Mouse (Mus musculus) midbrain, embryonic 10.5 days (tissue): ENCODE measurements around the gene Mob4. TPM values are rescaled to one million over a fixed set of nuclear protein-coding genes. Genes with fewer than 3 reads are reported as not detected.

ENCODE experiments used
- DNase-seq: peaks from one replicate; pipeline ENCODE4 v3.0.0-alpha.2; 2017; ENCODE audit warnings: low spot score
- H3K27ac ChIP-seq: fragments of 300-500 bp; sonication (generic); replicated peaks from 2 replicates; pipeline ENCODE4 v1.5.1; 2016; ENCODE audit warnings: mild to moderate bottlenecking
- H3K27me3 ChIP-seq: fragments of 300-500 bp; sonication (generic); 2 replicates; pipeline ENCODE4 v1.6.1; 2016; ENCODE audit warnings: low read depth, mild to moderate bottlenecking; ENCODE audit not compliant: poor library complexity, severe bottlenecking
- H3K36me3 ChIP-seq: fragments of 300-500 bp; sonication (generic); 2 replicates; pipeline ENCODE4 v1.6.1; 2016; ENCODE audit warnings: mild to moderate bottlenecking, moderate library complexity
- H3K4me1 ChIP-seq: fragments of 300-500 bp; sonication (generic); 2 replicates; pipeline ENCODE4 v1.6.1; 2016
- H3K4me3 ChIP-seq: fragments of 300-500 bp; sonication (generic); 2 replicates; pipeline ENCODE4 v1.5.1; 2016; ENCODE audit warnings: mild to moderate bottlenecking, moderate library complexity
- H3K9me3 ChIP-seq: fragments of 300-500 bp; sonication (generic); replicated peaks from 2 replicates; pipeline ENCODE4 v1.6.1; 2016; ENCODE audit warnings: mild to moderate bottlenecking
- WGBS: fragments of 180-500 bp; shearing (Covaris S2); methylation state at CpG from one replicate; pipeline ENCODE4 v1.1.7; 2016; 5-methylcytosine and 5-hydroxymethylcytosine counted together
- polyA plus RNA-seq: library from polyadenylated mRNA; unstranded; fragments of >200 nt; fragmentation: Nextera tagmentation; extraction: Ambion mirVana; gene quantifications from 2 replicates; pipeline ENCODE4 v1.2.1, GENCODE M21; 2016

The Mob4 gene
- polyA plus RNA-seq, 1 experiment from 2014 or later = 129 TPM

DNA sequence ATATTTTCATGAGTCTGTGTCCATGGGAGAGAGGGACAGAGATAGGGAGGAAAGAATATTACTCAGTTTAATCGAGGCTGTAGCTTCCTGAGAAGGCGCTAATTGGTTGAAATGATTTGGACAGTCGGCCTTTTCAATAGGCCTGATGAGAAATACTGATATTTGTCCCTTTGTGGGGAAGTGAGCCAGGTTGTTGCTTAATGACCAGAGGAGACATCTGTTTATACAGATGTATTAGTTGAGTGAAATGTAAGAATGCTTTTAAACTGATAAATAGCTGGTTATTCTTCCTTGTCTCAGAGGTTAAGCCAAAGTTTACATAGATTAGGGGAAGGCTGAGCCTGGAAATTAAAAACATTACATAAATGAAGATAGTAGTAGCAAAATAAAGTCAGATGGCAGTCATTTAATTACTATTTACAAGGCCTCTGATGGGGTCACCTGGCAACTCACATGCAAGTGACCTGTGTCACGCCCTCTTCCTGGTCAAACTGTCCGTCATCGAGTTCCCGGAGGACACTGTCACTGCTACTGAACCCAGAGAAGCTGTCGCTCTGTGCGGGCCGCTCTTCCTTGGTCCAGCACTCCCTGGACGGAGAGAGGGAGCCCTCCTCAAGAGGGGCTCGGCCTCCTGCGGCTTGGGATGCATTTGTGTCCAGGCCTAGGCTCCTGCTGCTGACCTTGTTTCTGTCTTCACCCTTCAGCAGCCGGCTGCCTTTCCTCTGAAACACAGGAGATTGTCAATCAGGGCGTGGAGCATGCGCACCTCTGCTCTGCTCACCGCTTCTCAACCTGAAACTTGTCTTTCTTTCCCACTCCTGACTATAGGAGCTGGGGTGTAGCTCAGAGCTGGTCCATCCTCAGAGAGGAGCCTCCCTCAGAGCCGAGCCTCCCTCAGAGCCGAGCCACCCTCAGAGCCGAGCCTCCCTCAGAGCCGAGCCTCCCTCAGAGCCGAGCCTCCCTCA is 40.6 kb downstream of the Mob4 start:
- peak overlapping the region; percentile 37 for H3K4me3 ChIP-seq
- WGBS = 69% methylated on average over 22 of the region's 22 CpGs
- H3K27ac ChIP-seq = peak overlapping the region; percentile 69
- no peaks in the 10 kb centered on the region for H3K27me3 ChIP-seq
- DNase-seq = no peak
- 0 out of 2 replicates have a peak, but pooled peaks cover 2% of the 10 kb centered on the region for H3K36me3 ChIP-seq
- peaks cover 6% of the 10 kb centered on the region; the same call in 1 of the 2 replicates for H3K4me1 ChIP-seq
- H3K9me3 ChIP-seq = peaks cover 9% of the 10 kb centered on the region

DNA sequence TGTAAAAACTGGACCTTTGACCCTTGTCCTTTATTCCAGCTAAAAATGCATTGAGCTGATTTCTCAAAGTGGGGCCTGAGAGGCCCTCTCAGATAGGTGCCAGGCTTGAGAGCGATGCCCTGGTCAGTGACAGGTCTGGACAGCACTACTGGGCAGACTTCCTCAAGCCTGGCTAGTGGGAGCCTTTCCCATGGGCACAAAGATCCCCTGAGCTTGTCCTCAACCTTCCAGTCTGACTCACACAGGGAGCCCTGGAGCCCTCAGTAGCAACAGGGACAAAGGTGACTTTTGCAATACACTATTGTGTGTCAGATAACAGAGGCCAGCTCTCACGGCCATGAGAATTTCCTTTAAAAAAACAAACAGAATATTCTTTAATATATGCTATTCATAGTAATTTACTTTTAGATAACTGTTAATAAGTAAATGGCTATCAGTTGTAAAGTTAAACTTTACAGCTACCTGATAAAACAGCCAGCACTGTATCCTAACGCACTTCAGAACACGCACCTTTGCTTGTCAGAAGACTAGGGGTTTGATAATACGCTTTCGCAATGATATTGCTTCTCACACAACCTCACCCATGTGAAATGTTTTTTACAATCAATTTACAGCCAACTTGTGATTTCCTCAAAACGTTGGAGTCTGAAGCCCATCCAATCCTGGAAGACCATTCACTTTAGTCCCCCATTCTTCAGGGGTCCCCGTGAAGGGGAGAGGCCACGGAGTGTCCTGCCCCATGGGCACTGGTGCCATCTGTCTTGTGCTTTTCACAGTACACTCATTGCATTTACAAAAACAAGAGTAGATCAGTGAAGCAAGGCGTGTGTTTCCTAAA is 42.9 kb downstream of the Mob4 start:
- Histone ChIP-seq H3K4me3 (no peak overlapping the region), H3K4me1 (peaks cover 6% of the 10 kb centered on the region; the same call in 1 of the 2 replicates), H3K9me3 (peaks cover 5% of the 10 kb centered on the region), H3K27me3 (no peaks in the 10 kb centered on the region), H3K27ac (no peak overlapping the region), H3K36me3 (0 out of 2 replicates have a peak, but pooled peaks cover 2% of the 10 kb centered on the region)
- WGBS = 88% methylated on average over 10 of the region's 10 CpGs
- no peak for DNase-seq

DNA sequence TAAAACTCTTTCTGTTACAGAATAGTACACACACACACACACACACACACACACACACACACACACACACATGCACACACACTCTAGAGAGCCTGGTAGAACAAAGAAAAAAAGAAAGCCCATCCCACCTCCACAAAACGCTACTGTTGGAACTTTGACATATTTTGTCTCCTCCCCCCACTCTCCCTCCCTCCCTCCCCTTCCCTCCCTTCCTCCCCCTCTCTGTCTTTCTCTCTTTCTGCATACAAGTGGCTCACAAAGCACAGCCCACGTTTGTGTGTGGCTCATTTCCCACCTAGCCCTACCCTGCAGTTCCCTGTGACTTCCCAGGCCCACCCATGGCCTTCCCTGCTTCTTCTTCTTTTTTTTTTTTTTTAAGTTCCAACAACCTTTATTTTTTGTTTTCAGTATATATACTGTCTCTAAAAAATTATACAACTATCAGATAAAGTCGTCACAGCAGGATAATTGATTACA is 43.6 kb downstream of the Mob4 start:
- H3K36me3 ChIP-seq = no peaks in the 10 kb centered on the region
- H3K4me3 ChIP-seq = no peak overlapping the region
- no peaks in the 10 kb centered on the region; the same call in 1 of the 2 replicates for H3K9me3 ChIP-seq
- 47% methylated on average over 3 of the region's 3 CpGs for WGBS
- H3K4me1 ChIP-seq = peaks cover 6% of the 10 kb centered on the region; the same call in 1 of the 2 replicates
- no peaks in the 10 kb centered on the region for H3K27me3 ChIP-seq
- H3K27ac ChIP-seq = no peak overlapping the region
- no peak for DNase-seq

DNA sequence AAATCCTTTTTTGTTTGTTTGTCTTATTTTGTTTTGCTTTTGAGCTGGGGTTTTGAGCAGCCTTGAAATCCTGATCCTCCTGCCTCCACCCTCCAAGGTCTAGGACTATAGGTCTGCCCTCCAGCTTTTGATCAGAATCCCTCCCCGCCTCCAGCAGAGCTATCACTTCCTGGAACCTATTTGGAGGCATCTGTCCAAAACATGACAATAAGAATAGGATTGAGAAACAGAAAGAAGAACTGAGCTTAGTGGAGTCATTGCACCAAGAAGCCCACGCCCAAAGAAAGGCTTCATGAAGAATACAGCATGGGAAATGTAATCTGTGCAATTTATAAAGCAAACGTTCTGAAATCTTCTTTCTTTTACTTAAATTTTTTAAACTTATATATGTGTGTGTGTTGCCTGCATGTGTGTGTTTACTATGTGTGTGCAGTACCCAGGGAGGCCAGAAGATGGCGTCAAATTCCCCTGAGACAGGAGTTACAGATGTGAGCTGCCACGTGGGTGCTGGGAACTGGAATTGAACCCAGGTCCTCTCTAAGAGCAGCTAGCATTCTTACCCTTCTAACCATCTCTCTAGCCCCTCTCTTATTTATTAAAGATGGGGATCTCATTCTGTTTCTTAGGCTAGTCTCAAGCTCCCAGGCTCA is 49.0 kb downstream of the Mob4 start:
- no peak for DNase-seq
- Histone ChIP-seq H3K27me3 (no peaks in the 10 kb centered on the region), H3K4me1 (no peaks in the 10 kb centered on the region), H3K27ac (no peak overlapping the region), H3K36me3 (peaks cover 10% of the 10 kb centered on the region; the same call in 1 of the 2 replicates), H3K9me3 (peaks cover 8% of the 10 kb centered on the region; the same call in 1 of the 2 replicates), H3K4me3 (no peak overlapping the region)
- WGBS = 79% methylated on average over 5 of the region's 5 CpGs

DNA sequence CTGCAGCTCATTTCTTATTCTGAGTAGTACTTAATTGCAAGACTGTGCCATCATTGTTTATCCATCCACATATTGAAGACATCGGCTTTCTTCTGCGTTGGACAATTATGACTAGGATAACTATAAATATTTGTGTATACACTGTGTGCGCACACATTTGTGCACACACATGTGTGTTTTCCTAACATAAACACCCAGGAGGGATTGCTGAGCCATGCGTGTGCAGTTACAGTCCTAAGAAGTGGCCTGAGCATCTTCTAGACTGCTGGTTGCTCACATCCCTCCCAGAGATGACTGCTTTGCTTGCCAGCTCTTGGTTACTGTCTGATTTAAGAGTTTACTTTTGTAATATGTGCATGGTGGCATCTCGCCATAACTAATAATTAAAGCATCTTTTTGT is 51.4 kb downstream of the Mob4 start:
- Histone ChIP-seq H3K27me3 (no peaks in the 10 kb centered on the region), H3K9me3 (peaks cover 8% of the 10 kb centered on the region; the same call in 1 of the 2 replicates), H3K4me3 (no peak overlapping the region), H3K27ac (no peak overlapping the region), H3K4me1 (peaks cover 11% of the 10 kb centered on the region), H3K36me3 (peaks cover 10% of the 10 kb centered on the region; the same call in 1 of the 2 replicates)
- WGBS = 84% methylated on average over 5 of the region's 5 CpGs
- no peak for DNase-seq

DNA sequence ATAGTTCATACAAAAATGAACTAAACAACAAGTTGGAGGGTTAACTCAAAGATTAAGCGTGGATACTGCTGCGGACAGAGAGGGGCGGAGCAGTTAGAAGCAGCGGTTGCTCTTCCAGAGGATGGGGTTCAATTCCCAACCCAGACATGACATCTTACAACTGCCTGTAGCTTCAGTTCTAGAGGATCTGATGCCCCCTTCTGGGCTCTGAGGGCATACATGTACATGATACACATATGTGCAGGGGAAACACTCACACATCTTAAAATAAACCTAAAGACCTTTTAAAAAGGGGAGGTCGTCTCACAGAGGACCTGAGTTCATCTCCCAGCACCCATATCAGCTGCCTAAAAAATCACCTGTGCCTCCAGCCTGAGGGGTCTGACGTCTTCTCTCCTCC is 54.7 kb downstream of the Mob4 start:
- Histone ChIP-seq H3K27me3 (no peaks in the 10 kb centered on the region), H3K4me3 (no peak overlapping the region), H3K4me1 (peaks cover 12% of the 10 kb centered on the region), H3K27ac (no peak overlapping the region), H3K9me3 (0 out of 2 replicates have a peak, but pooled peaks cover 1% of the 10 kb centered on the region), H3K36me3 (peaks cover 5% of the 10 kb centered on the region; the same call in 1 of the 2 replicates)
- DNase-seq = no peak
- 88% methylated on average over 6 of the region's 6 CpGs for WGBS

DNA sequence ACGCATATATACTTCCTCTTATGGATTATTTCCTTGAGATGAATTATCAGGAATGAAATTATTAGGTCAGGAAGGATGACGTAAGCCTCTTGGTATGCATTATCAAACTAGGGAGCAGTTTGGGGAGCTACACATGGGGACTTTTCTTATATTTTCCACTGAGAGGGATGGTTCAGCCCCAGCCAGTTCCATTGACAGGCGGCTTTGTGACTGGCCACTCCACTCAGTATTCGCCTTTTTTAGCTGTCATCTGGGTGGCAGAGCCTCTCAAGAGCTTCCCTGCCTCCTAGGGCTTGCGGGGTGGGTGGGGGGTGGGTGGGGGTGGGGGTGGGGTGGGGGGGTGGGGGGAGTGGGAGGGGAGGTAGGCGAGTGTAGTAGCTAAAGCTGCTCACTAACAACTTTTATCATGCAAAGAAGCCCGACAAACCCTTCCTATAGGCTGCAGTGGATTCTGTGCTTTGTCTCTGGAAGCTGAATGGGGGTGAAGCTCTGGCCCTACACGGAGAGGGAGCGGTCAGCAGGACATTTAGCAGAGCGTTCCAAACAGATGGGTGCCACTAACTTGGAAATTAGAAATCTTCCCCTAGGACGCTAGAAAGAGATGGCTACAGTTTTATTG is 55.7 kb downstream of the Mob4 start:
- Histone ChIP-seq H3K4me1 (peaks cover 12% of the 10 kb centered on the region), H3K27ac (peak overlapping the region; percentile 75), H3K9me3 (no peaks in the 10 kb centered on the region), H3K36me3 (no peaks in the 10 kb centered on the region), H3K4me3 (peak overlapping the region; percentile 29), H3K27me3 (no peaks in the 10 kb centered on the region)
- 23% methylated on average over 11 of the region's 11 CpGs for WGBS
- DNase-seq = peak; percentile 39

DNA sequence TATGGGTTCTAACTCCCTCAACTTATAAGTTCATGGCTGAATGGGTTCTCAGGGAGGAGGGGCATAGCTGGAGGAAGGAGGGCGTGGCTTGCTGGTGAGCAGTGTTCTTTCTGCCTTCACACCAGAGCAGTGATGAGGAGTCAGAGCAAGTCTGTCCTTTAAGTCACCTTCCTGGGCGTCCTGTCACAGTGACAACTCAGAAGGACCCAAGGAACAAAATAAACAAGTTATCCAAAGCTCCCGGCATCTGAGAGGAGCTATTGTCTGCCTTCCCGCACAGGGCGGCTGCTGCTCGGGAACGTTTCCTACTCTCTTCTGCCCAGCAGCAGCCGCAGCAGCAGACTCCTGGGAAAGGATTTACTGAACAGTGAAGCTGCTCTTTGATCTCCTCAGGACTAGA is 61.0 kb downstream of the Mob4 start:
- no peaks in the 10 kb centered on the region for H3K36me3 ChIP-seq
- H3K4me1 ChIP-seq = peaks cover 52% of the 10 kb centered on the region
- H3K27me3 ChIP-seq = peaks cover 37% of the 10 kb centered on the region
- H3K27ac ChIP-seq = peak overlapping the region; percentile 79
- H3K9me3 ChIP-seq = no peaks in the 10 kb centered on the region
- peak overlapping the region; percentile 49 for H3K4me3 ChIP-seq
- peak; percentile 34 for DNase-seq
- WGBS = 23% methylated on average over 8 of the region's 8 CpGs

DNA sequence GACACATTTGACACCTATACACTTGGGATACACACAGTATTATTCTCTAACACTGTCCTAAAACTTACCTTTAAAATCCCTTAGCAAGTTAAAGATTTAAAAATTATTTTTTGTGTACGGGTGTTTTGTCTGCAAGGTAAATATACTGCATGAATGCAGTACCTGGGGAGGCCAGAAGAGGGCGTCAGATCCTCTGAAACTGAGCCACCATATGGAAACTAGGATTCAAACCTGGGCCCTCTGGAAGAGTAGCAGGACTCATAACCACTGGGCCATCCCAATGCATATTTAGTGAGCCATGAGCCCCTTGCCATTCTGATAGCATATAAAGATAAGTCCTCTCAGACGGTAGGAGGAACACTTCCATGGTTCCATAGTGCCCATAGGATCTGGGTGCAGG is 61.8 kb downstream of the Mob4 start:
- Histone ChIP-seq H3K4me3 (no peak overlapping the region), H3K9me3 (no peaks in the 10 kb centered on the region), H3K27me3 (peaks cover 37% of the 10 kb centered on the region), H3K4me1 (peaks cover 47% of the 10 kb centered on the region), H3K27ac (no peak overlapping the region), H3K36me3 (no peaks in the 10 kb centered on the region)
- peak; percentile 38 for DNase-seq
- WGBS = 53% methylated on average over 3 of the region's 3 CpGs

DNA sequence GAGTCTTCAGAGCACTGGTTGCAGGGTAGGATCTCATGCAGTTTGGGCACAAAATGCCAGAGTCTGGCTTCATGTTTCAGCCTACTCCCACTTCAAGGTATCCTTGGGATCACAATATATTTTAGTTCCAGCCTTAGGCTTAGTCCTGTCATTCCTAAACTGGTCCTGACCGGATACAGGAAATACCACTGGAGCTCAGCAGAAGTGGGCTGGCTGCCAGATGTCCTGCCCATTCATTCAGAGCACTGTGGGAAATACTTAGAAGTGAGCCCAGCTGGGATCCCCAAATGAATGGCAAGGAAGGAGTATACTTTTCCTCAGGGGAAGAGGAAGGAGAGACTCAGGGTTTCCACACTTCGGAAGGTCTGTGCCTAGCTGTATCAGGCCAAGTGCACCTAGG is 62.3 kb downstream of the Mob4 start:
- no peak overlapping the region for H3K27ac ChIP-seq
- H3K36me3 ChIP-seq = no peaks in the 10 kb centered on the region
- 61% methylated on average over 2 of the region's 2 CpGs for WGBS
- no peak overlapping the region for H3K4me3 ChIP-seq
- H3K4me1 ChIP-seq = peaks cover 50% of the 10 kb centered on the region
- DNase-seq = no peak
- no peaks in the 10 kb centered on the region for H3K9me3 ChIP-seq
- H3K27me3 ChIP-seq = peaks cover 37% of the 10 kb centered on the region

DNA sequence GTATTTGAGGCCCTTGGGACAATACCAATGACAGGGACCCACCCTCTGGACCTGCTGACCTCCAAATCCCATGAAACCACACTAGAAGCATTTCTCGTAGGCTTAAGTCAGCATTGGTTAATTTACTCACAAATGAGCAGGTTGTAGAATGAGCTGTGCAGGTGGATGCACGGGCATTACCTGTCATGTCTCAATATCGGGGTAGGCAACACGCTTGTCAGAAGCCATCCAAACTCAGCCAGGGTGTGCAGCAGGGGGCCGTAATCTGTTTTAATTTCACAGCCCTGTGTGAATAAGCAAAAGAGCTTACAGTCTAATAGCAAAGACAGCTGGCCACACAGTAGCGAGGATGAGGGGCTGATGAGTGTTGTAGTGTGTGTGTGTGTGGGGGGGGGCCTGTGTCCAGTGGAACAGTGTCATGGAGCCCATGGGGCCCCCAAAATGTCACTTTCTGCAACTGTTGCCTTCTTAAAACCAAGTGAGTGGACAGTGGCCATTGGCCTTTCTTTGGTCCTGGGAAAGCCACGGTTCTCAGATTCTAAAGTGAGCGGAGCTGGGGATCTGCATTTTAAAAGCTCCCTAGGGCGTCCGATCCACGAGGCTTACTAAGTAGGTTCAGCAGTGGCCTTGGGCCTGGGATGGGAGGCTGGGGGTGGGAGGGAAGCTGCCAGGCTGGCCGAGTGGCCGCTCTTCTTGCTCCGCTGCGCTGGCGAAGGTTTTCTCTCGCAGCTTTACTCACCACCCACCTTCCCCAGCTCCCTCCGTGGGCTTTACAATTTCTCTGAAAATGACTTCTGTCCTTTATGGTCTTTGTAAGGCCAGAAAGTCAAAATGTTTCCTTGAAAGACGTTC is 63.3 kb downstream of the Mob4 start:
- peak overlapping the region; percentile 29; the same call in 1 of the 2 replicates for H3K4me3 ChIP-seq
- 21% methylated on average over 19 of the region's 19 CpGs for WGBS

More for the DNA sequence above, 63.3 kb downstream of the Mob4 start:
- Histone ChIP-seq H3K27ac (peak overlapping the region; percentile 68), H3K36me3 (no peaks in the 10 kb centered on the region), H3K9me3 (no peaks in the 10 kb centered on the region), H3K4me1 (peaks cover 59% of the 10 kb centered on the region), H3K27me3 (peaks cover 37% of the 10 kb centered on the region)
- peak; percentile 50 for DNase-seq
